Mouse (Mus musculus): ENCODE data around the gene Upk1a.

Gene Upk1a

DNA sequence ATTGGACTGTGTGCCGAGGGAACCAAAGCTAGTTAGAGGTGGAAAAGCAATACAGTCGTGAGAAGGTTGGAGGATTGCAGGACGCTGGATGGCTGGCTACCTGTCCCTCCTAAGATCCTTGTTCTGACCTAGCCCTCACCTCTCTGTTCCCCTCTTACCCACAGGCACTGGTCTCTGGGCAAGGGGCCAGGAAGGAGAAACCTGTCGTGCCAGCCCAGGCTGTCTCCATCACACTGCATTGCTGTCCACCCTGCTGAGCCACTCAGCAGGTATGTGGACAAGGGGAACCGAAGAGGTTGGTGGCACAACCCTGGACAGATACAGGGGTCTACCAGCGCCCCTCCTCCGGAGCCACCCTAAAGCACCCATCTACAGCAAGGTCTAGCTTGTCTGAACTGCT, 12.0 kb downstream of the Upk1a start:
- DNase-seq, result peak; percentile 78

DNA sequence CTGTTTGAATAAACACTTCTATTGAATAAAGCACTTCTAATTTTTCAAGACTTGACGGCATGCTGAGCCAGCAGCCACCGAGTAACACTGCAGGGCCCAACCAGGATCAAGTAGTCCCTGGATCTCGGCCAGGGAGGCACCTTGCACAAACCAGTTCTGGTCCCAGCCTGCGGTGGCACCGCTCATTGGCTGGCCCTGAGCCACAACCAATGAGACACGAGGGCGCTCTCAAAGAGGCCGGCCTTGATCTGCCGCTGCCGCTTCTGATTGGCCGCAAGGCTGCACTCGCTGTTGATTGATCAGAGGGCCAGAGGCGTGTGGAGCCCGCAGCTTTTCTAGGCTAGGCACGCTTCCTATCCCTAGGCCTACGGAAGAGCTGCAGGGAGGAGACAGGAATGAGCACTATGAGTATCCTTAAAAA, 12.7 kb downstream of the Upk1a start:
- peak; percentile 95 for DNase-seq

DNA sequence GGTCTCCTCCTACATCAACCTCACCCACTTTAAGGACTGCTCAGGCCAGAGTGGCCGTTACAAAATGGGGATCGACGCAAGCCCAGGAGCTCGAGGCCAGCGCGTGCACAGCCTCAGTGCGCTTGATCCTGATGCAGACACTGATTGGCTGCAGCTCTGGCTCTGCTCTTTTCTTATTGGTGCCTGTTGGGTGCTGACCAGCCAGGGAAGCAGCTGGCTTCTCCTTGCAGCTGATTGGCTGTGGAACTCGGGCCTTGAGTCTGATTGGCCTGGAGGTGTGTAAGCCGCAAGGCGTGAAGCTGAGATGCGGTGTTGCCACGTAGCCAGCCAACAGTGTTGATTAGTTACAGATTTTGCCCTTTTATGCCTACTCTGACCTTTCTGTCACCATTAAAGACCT, 13.9 kb downstream of the Upk1a start, which contains the start of gene Zbtb32:
Gene Zbtb32 (minus strand): TSS at position 124 of the 400 bp plus-strand sequence.
- no peak for DNase-seq

DNA sequence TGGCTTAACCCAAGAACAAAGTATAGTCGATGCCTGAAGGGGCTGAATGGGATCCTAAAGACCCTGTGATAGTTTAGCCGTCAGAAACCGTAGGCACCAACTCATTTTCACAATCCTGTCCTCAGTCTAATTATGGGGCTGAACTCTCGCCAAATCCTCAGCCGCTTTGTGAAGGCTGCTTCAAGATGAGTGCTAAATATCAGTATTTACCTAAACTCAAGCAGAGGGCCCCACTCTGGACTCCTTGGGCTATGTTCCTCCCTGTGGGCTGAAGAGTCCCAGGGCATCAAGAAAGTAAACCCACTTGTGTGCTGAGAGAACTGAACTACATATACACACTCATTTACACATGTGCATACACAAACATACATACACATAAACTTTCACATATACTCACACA, 15.8 kb downstream of the Upk1a start:
- DNase-seq, result peak; percentile 48

DNA sequence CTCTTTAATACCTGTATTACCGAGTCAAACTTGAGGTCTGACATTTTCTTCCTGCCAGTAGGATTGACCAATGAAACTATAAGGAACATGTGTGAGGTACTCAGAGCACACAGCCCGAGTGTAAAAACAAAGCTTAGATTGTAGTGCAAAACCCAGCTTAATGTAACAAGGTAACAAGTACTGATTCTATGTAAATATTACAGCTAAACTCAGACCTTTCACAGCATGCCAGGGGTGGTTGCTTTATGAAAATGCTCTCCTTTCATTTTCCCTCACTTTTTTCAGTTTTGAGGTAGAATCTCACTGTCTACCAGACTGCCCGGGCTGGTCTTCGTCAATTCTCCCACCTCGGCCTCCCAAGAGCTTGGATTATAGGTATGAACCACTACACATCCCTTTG, 16.6 kb downstream of the Upk1a start:
- DNase-seq, result no peak

DNA sequence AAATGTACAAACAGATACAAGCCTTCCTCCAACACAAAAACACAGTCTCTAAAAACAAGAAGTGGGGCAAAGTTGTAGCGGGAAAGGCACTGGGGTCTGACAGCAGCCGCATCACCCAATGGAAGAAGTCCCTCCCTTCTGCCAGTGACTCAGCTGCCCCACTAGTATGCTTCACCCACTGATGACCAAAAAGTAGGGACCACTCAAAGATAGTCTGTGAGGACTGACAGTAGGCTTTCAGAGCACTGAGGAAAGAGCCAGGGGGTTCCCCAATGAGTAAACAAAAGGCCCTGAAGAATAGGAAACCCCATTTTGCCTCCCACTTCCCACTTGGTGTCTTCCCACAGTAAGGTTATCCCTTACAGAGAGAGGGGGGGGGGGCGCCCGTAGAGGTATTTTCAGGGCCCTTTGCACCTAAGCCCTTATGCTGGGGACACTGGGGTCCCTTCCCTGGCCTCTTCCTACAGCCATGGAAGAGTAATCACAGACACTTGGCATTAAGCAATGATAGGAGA, 18.1 kb downstream of the Upk1a start:
- DNase-seq, result no peak

DNA sequence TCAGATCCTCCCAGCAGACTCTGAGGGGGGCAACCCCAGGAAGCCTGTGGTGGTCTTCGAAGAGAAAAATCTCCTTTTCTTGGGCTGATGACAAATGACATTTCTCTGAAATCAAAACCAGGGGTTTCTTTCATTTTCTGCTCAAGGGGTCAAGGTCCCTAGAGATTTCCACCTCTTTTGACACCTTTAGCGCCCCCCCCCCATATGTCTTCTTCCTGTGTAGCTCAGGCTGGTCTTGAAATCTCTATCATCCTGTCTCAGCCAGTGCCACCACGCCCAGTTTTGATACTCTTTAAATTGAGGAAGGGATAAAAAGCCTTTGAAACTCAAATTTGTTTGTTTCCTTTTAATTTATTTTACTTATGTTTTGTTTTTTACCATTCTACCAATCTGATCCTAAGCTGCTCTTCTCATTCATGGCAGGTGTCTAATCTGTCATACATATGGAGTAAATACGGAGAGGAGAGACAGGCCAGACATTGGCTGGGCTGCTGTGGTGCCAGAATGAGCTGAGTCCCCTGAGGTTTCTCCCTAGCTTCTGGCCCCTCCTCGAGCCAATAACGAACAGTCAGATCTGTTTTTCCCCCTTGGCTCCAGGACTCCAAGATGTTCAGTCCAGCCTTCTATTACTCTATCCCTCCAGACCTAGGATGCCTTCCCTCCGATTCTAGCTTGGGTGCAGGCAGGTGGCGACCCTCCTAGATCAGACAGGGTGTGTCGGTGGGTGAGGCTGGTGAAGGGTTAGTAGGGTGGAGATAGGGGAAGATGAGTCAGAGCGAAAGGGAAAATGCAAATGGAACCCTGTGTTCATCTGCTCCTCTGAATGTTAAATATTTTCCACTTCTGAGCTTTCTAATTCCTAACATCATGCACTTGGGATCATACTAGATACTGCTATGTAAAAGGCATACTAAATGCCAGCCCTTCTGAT, 18.8 kb downstream of the Upk1a start:
- no peak for DNase-seq

DNA sequence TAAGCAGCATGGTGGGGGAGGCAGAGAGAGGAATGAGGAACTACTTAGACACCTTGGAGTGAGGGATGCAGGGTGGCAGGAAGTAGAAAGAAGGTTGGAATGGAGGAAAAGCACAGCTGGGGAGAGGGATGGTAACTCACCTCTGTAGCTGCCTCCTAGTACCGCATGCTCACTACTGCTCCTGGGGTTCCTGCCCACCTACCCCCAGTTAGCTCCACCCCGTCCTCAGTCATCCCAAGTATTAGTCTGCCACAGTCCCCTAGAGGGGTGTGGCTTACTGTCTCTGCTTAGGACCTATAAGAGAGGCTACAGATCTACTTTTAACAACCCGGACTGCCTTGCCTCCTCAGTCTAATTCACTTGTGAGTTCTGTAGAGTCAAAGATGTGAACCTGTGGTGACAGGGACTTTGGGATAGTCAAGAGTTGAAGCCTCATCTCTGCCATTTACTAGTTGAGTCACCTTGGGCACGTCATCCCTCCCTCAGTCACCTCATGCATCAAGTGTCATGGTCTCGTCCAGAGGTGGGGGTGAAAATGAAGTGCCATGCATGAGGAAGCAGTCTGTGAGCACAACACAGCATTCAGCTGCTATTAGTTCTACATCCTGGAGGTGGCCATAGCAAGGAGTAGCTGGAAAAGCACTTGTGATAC, 19.7 kb downstream of the Upk1a start:
- DNase-seq, result no peak

DNA sequence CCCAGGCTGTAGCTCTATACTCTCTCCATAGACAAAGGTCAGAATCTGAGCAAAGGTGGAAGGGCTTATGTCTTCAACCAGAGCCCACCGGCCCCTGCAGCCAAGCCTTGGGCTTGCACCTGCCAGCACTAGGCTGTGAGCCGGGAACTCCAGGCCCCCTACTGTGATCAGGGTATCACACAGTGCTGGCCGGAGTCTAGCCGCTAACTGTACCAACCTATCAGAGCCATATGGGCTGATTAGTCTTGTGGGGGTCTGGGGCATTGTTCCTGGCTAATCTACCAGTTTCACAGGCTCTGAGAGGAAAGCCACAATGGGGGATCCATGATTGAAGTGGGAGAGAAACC, 21.1 kb downstream of the Upk1a start:
- DNase-seq, result no peak

DNA sequence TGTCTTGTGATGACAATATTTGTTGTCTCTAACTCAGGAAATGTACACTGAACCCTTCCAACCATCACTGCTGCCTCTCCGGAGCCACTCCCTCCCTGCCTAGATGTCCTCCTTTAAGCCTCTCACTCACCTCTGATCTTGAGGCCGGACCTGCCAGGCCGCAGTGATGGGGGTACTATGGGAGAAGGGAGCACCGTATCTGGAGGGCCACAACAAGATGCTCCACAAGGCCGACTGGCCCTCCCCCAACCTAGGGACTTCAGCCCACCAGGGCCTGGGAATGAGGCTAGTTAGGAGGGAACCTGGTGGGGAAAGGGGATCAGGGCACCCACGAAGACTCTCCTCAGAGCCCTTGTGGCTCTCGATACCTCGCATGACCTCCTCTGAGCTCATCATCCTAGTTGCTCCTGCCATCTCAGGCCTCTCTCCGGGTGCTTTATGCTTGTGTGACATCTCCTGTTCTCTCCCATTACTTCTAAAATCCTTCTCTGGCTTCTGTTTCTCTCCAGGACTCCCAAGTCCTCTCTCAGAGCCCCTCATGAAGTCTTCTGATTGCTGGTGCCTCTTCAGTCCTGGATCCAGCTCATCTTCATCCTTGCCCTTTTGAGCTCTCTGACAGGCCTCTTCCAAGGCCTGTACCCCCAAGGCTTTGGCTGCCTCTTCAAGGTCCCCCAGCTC, 21.6 kb downstream of the Upk1a start:
- no peak for DNase-seq

DNA sequence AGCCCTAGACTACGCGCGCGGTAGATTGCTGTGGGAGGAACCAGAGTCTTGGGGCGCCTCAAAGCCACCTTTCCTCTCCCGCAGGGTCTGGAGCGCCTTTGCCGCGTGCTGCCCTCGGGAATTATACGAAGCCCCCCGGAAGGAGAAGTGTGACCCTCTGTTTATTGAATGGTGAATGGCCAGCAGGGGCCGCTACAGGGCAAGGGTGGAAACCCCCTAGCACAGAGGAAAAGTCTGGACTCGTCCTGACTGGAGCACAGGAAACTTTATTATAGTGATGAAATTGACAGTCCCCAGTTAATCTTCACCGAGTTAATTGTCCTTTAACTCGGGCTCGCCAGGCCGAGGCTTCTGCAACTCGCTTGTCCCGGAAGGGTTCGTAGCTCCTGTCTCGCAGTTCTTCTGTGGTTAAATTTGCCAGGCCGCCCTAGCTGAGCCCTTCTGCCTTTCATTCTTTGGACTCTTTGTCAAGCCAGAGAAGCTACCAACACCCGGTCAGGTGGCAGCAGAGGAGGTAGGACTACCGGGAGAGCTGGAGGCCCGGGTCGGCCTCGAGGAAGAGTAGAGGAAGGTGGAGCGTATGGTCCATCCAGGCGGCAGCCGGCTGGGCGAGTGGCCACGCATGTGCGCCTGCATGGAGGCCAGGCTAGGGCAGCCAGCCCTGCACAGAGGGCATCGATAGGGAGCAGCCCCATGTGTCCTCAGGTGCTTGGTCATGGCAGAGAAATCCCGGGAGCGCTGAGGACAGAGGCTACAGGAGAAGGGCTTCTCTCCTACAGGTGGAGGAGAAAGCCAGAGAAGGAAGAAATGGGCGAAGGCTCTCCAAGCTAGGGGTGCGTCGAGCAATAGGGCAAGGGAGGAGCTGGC, 23.0 kb downstream of the Upk1a start:
- DNase-seq, result peak; percentile 92

DNA sequence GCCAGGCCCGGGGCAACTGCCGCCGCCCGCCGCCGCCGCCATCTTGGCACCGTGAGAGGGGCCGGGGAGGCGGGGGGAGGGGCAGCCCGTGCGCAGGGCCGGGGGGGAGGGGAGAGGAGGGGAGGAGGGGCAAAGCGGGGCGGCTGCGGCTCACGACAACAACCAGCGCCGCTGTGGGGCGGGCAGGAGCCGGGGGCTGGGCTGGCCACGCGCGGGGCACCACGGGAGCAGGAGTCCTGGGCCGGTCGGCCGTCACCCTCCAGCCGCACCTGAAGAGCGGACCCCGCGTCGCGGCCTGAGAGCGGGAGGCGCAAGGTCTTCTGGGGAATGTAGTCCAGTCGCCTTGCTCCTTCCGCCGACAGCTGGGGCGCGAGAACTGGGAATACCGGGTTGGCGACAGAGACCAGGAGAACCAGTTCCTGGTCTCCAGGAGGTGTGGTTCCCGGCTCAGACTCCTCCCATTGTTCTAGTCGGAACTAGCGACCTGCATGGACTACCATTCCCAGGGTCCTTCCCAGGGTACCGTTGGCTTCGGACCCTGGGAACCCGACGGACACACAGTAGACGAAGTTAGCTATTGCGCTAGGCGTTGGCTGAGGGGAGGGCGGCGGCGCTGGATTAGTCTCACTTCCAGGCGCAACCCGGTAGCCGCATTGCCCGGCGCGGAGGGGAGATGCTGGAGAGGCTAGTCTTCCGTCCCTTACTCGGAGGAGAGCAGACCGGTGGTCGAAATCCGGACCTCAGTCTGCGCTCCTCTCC, 23.8 kb downstream of the Upk1a start, which contains the start of gene Kmt2b:
Gene Kmt2b (minus strand): TSS at position 51 of the 759 bp plus-strand sequence.
- peak; percentile 94 for DNase-seq

DNA sequence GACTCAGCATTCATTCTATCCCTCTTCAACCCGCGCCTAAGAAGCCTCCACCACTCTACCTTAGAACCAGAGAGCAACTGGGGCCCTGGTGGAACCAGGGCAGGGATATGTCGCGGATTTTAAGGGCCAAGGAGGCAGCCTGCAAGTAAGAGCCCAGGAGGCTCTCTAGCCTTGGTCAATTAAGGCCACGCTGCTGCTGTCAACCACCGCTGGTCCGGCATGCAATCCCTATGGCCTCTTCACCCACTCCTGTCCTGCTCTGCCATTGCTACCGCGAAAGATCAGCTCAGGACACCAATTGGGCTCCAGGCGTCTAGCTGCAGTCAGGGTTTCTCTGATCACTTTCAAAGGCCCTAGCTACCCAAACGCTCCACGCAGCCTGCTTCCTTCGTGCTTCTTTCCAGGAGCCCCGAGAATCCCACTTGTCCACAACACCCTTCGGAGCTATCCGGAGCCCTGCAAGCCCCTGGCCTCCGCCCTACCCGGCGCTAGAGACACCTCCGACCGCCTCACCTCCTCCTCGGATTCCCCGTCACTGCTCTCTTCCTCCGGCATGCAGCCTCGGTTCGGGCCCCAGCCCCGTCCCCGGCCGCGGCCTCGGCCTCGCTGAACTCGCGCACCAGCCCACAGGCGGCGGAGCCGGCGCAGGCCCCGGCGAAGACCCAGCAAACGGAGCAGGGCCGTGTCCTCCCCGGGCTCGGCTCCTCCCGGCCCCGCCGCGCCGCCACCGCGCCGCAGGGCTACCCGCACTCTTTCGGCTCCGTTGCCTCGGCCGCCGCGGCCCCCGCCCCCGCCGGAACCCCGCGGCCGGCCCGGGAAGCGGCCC, 24.6 kb downstream of the Upk1a start:
- DNase-seq, result peak; percentile 37

DNA sequence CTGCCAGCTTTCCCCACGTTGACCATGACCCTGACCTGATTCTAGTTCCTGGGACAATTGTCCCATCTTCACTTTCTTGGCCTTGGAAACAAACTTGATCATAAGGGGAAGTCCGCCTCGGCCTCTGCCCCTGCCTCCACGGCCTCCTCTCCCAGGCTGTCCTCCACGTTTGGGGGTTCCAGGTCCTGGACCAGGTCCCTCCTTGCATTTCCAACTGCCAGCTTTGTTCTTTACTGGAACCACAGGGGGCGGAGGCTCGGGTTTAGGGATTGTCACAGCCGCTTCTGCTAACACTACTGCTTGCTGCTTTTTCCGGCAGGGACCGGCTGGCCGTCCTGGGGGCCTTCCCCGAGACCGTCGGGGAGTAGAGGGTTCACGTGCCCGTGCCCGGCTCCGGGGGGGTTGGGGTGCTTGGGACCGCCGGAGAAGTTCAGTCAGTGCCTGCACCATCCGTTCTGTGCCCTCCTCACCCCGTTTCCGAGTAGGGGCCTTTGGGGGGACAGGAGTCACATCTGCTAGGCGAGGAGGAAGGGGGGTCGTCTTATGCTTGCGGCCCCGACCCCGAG, 26.1 kb downstream of the Upk1a start:
- DNase-seq, result no peak

DNA sequence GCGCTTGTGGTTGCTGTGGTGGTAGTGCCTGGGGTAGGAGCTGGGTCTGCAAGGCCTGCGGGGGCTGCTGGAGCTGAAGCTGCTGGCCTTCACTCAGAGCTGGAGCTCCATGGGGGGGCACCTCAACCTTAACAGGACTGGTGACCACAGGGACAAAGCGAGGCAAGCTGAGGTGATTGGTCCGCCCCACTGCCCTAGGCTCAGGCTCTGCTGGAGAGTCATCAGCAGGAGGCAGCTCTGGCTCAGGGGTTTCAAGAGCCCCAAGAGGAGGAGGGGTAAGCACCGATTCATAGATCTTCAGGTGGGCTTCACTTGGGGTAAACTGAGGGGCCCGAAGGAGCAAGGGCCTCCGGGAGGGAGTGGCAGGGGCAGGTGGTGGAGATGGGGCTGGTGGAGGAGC, 27.5 kb downstream of the Upk1a start:
- DNase-seq, result no peak

DNA sequence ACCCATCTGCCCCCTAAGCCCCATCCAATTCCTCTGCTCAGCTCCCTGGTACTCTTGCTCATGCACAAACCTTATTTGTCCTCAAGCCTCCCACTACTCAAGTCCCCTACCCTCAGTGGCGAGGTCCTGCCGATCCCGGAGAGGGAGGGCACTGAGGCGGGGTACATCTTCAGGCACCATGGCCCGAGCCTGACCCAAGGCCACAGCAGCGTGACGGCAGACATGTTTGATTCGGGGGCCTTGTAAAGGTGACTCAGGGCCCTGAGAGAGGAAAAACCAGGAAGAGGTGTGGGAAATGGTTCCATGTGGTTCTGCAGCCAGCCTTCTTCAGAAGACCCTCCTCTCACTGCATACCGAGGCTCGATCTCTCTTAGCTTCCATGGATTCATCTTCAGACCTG, 28.3 kb downstream of the Upk1a start:
- no peak for DNase-seq

DNA sequence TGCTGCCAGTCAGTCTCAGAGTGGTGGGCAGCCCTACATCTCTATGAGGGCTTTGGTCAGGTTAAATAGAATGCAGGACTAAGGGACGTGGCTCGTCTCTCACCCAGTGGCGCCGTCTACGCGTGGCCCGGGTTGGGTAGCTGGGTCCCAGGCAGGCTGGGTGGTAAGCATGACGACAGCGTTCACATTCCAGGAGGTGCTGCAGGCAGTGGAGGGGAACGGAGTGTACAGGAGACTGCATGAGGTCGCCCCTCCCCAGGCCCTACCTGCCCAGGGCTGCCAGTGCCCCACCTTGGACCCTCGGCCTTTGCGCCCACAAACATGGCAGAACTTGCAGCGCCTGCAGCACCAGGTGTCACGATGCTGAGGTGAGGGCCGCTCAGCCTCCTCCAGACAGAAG, 31.1 kb downstream of the Upk1a start:
- DNase-seq, result no peak

DNA sequence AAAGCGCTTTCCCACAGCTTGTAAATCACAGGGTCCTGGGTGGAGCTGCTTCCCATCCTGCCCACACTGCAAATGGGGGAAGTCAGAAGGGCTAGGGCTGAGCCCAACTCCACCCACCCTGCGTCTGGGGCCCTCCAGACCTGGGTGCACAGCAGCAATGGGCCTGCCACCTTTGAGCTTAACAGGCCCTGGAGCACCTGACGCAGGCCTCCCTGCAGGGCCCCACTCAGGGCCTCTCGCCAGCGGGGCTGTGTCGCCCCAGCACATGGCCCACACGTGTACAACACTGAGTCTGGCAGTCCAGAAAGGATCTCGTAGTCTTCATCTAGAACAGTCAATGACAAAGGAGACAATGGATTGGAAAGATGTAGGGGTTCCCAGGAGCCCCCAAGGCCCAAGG, 32.7 kb downstream of the Upk1a start:
- no peak for DNase-seq

DNA sequence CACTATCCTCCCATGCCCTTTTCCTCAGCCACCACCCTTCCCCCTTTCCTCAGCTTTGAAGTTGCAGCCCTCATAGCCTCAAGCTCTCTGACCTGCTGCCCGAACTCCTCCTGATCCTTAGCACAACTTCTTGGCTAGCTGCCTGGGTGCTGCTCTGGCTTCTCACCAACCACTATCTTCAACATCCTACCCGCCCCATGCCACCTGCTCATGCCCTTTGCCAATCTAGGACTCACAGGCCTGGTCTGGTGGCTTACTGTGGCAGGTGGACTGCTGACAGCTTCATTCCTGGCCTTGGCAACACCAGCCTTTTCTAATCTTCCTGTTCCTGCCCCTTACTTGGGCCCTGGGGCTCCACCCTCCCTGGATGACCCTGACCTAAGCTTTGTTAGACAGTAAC, 39.7 kb downstream of the Upk1a start:
- DNase-seq, result no peak

DNA sequence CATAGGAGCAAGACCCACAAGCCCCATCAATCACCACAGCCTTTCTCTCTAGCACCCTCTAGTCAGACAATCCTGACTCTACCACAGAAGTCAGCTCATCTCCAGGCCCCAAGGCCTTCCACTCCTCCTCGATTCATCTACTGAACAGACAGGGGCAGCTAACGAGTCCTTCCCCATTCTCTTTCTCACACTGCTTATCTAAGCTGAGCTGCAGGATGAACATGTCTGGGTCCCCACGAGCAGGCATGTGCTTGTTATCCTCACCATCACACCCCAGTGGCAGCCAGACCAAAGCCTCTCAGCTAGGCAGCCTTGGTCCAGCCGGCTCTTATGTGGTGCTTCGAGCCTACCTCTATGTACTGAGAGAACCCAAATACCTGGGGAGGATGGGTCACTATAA, 40.3 kb downstream of the Upk1a start:
- DNase-seq, result no peak

Measured in lung, postnatal 14 days (tissue).